Mouse (Mus musculus): ENCODE data around the gene Capn13. TPM values are rescaled to one million over a fixed set of nuclear protein-coding genes. Genes with fewer than 3 reads are reported as not detected.
"Not testable (repeated sequence)": the region's sequence is repeated elsewhere in the genome, so short reads cannot be mapped to it uniquely, and the experiment has no call there.

Gene Capn13
- polyA plus RNA-seq, 1 experiment from 2014 or later = 0.50 TPM

- WGBS = 90% methylated on average over 7 of the region's 7 CpGs
- H3K36me3 ChIP-seq = no peaks in the 10 kb centered on the region
- no peak for ATAC-seq (ENCODE audit: insufficient read depth, low FRiP score, low read depth)
- H3K4me2 ChIP-seq = no peak overlapping the region
- no peak overlapping the region for H3K4me3 ChIP-seq (replicated peaks)
- H3K27me3 ChIP-seq (replicated peaks) = no peaks in the 10 kb centered on the region
- H3K9ac ChIP-seq = no peak overlapping the region
- H3K4me1 ChIP-seq = no peaks in the 10 kb centered on the region
- no peaks in the 10 kb centered on the region for H3K9me3 ChIP-seq
- H3K27ac ChIP-seq = no peak overlapping the region
Measured at GRCm38 (mm10) chr17:73271797-73272600, 128.7 kb downstream of the Capn13 start.

DNA sequence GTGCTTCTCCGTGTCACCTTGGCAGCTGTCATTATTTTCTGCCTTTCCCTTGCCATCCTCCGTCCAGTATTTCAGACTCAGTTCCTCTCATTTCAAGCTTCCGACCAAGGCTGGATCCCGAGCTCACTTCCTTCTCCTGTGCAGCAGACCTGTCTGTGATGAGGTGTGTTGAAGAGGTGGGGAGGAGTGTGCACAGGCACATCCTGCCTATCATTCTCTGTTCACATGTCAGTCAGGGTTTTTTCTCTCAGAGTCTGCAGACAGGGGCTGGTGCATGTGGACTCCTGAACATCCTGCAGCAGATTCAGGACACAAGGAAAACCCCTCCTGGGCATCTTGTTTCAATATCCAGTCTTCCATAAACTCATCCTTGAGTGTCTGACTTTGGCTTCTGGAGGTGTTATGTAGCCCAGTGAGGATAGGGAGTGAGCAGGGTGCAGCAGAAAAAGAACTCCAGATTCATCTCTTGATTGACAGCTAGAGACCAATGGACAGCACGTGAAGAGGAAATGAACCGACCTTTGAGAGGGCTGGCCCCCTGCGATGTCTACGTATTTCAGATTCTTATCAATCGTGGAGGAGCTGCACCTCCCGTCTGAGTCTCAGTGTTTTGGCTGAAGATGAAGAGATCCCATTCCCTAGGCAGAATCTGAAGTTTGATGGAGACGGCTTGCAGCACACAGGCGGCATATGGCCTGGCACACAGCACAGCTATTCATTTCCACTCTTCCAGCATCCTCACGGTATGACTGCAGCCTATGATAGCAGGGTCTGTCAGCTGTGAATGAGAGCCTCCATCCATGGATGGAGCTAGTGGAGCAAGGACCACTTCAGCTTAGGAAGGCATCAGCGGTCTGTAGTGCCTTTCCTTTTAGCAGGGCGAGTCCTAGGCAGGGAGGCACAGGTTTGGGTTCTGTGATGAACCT, 129.5 kb downstream of the Capn13 start:
- no peaks in the 10 kb centered on the region for H3K4me1 ChIP-seq
- no peaks in the 10 kb centered on the region for H3K9me3 ChIP-seq
- no peak overlapping the region for H3K9ac ChIP-seq
- H3K27me3 ChIP-seq (replicated peaks) = no peaks in the 10 kb centered on the region
- no peak overlapping the region for H3K4me3 ChIP-seq (replicated peaks)
- H3K36me3 ChIP-seq = no peaks in the 10 kb centered on the region
- H3K27ac ChIP-seq = no peak overlapping the region
- no peak overlapping the region for H3K4me2 ChIP-seq
- ATAC-seq (ENCODE audit: insufficient read depth, low FRiP score, low read depth) = no peak
- WGBS = 75% methylated on average over 15 of the region's 15 CpGs

GRCm38 (mm10) chr17:73263077-73263501, 137.6 kb downstream of the Capn13 start:
- 70% methylated on average over 8 of the region's 8 CpGs for WGBS
- H3K9ac ChIP-seq = no peak overlapping the region
- H3K4me2 ChIP-seq = no peak overlapping the region
- H3K36me3 ChIP-seq = no peaks in the 10 kb centered on the region
- ATAC-seq (ENCODE audit: insufficient read depth, low FRiP score, low read depth) = no peak
- no peak overlapping the region for H3K27ac ChIP-seq
- H3K27me3 ChIP-seq (replicated peaks) = no peaks in the 10 kb centered on the region
- H3K4me3 ChIP-seq (replicated peaks) = no peak overlapping the region
- peaks cover 3% of the 10 kb centered on the region; the same call in 1 of the 2 replicates for H3K4me1 ChIP-seq
- H3K9me3 ChIP-seq = no peaks in the 10 kb centered on the region

DNA sequence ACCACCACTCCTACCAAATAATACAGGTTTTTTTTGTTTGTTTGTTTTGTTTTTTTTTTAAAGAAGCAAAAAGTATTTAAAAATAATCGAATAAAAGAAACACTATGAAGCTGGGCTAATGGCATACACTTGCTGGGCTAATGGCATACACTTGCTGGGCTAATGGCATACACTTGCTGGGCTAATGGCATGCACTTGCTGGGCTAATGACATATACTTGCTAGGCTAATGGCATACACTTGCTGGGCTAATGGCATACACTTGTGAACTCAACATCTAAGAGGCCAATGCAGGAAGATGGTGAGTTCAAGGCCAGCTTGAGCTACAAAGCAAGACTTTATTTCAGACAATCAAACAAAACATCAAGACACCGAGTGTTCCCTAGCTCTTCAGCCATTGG, 138.1 kb downstream of the Capn13 start:
- ATAC-seq (ENCODE audit: insufficient read depth, low FRiP score, low read depth) = no peak
- H3K4me1 ChIP-seq = peaks cover 3% of the 10 kb centered on the region; the same call in 1 of the 2 replicates
- H3K36me3 ChIP-seq = no peaks in the 10 kb centered on the region
- 81% methylated on average over 2 of the region's 2 CpGs for WGBS
- no peak overlapping the region for H3K9ac ChIP-seq
- H3K27me3 ChIP-seq (replicated peaks) = no peaks in the 10 kb centered on the region
- no peak overlapping the region for H3K27ac ChIP-seq
- H3K9me3 ChIP-seq = no peaks in the 10 kb centered on the region
- no peak overlapping the region for H3K4me3 ChIP-seq (replicated peaks)
- no peak overlapping the region for H3K4me2 ChIP-seq

DNA sequence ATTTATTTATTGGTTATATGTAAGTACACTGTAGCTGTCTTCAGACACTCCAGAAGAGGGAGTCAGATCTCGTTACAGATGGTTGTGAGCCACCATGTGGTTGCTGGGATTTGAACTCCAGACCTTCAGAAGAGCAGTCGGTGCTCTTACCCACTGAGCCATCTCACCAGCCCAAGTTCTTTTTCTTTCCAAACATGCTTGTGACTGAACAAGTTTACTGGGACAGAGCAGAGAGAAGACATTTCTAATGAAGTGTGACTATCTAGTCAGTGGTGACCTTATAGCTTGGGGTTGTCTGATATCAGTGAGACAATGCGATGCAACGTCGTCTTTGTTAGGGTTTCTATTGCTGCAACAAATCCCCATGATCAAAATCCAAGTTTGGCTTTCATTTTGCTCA, 141.4 kb downstream of the Capn13 start:
- H3K27me3 ChIP-seq (replicated peaks); H3K9ac ChIP-seq; H3K4me3 ChIP-seq (replicated peaks); H3K4me2 ChIP-seq; H3K36me3 ChIP-seq; H3K27ac ChIP-seq; H3K9me3 ChIP-seq; ATAC-seq (ENCODE audit: insufficient read depth, low FRiP score, low read depth); H3K4me1 ChIP-seq: not testable (repeated sequence)
- 88% methylated on average over 5 of the region's 5 CpGs for WGBS

GRCm38 (mm10) chr17:73258620-73259019, 142.0 kb downstream of the Capn13 start:
- 24% methylated on average over 12 of the region's 12 CpGs for WGBS
- H3K9ac ChIP-seq = no peak overlapping the region
- no peak overlapping the region for H3K4me3 ChIP-seq (replicated peaks)
- H3K4me2 ChIP-seq = no peak overlapping the region
- no peak for ATAC-seq (ENCODE audit: insufficient read depth, low FRiP score, low read depth)
- H3K36me3 ChIP-seq = no peaks in the 10 kb centered on the region
- no peak overlapping the region; the same call in 1 of the 2 replicates for H3K27ac ChIP-seq
- H3K4me1 ChIP-seq = peaks cover 3% of the 10 kb centered on the region; the same call in 1 of the 2 replicates
- no peaks in the 10 kb centered on the region for H3K27me3 ChIP-seq (replicated peaks)
- H3K9me3 ChIP-seq = no peaks in the 10 kb centered on the region
